Mouse (Mus musculus) thymus, adult 2 months (tissue): ENCODE data around the gene Ttc6.

Experiments used
- CTCF ChIP-seq: fragments of 200-500 bp; IDR thresholded peaks from 2 replicates; pipeline ENCODE4 v1.5.1; 2012; ENCODE audit warnings: mild to moderate bottlenecking, control low read depth, low read length, moderate library complexity, borderline replicate concordance; ENCODE audit not compliant: control insufficient read depth, poor library complexity, insufficient read depth; ENCODE audit errors: extremely low read depth
- POLR2A ChIP-seq: fragments of 200-500 bp; IDR thresholded peaks from 2 replicates; pipeline ENCODE4 v1.6.1; 2012; ENCODE audit warnings: mild to moderate bottlenecking, low read length, control low read depth, moderate library complexity; ENCODE audit not compliant: control insufficient read depth, poor library complexity, insufficient read depth; ENCODE audit errors: extremely low read depth

- TF ChIP-seq CTCF (no peak), POLR2A (no peak)
Observed at GRCm38 (mm10) chr12:57530474-57530873, 33.4 kb upstream of the Ttc6 start.
